ENCODE assay signal across 8 mouse cellular contexts in genomic region chr16:96150995-96151394, GRCm38 (mm10). TPM values are rescaled to one million over a fixed set of nuclear protein-coding genes. Genes with fewer than 3 reads are reported as not detected.
DNase-seq lines count a peak whose midpoint lies in the region.

No protein-coding gene starts in this region.

- intact Hi-C loops in heart, postnatal 14 days (cut with DNase I): loop anchor here (10.0 kb wide), 1 partner anchor 194 kb away; no protein-coding TSS in a partner anchor

- peak; percentile 37 to 50 for DNase-seq in heart, adult 18-20 months
- DNase-seq in heart, adult 8-10 months (ENCODE audit: low spot score): no peak
- DNase-seq in MN1 (ENCODE audit: low spot score): peak; percentile 75
- peak; percentile 93 to 94 for DNase-seq in adrenal gland, postnatal 36 days
- DNase-seq in heart, postnatal 14 days: peak; percentile 44 to 49
- no peak for DNase-seq in T-cell, adult 2 months (ENCODE audit: low spot score)
- DNase-seq in embryo, embryonic 9.5 days (ENCODE audit: extremely low spot score): no peak
- no peak for DNase-seq in thymus, postnatal 10 days (ENCODE audit: low spot score in 2 of 2)

RNA-seq across cellular contexts. Expression of gene Wrb, which starts 5.8 kb away (rescaled TPM):
- total RNA-seq in heart, adult 18-20 months (2021): 10 to 100 TPM; 14.3 to 19.5 TPM
- 10 to 100 TPM; 13.6 to 17.6 (median 15.9) TPM for total RNA-seq in heart, adult 8-10 months (2022)
- 10 to 100 TPM; 29.2 to 39.2 TPM for total RNA-seq in adrenal gland, postnatal 36 days (2021)
- total RNA-seq in heart, postnatal 14 days (2021): 10 to 100 TPM; 12.6 to 14.4 TPM

RNA-seq across cellular contexts. Expression of gene Hmgn1, which starts 23.5 kb away (rescaled TPM):
- total RNA-seq in heart, adult 18-20 months (2021): 10 to 100 TPM; 46.5 to 57.6 TPM
- 10 to 100 TPM; 40.6 to 57.8 (median 43.0) TPM for total RNA-seq in heart, adult 8-10 months (2022)
- total RNA-seq in adrenal gland, postnatal 36 days (2021): 100 to 1,000 TPM; 231 to 239 TPM
- 10 to 100 TPM; 51.1 to 53.5 TPM for total RNA-seq in heart, postnatal 14 days (2021)

RNA-seq across cellular contexts. Expression of gene Lca5l, which starts 41.1 kb away (rescaled TPM):
- under 1 TPM; 0.45 to 0.59 TPM for total RNA-seq in heart, adult 18-20 months (2021)
- under 1 TPM; 0.19 to 0.60 (median 0.29) TPM for total RNA-seq in heart, adult 8-10 months (2022)
- total RNA-seq in adrenal gland, postnatal 36 days (2021): 1 to 10 TPM; 1.3 to 1.5 TPM
- under 1 TPM; 0.71 to 0.91 TPM for total RNA-seq in heart, postnatal 14 days (2021)

RNA-seq across cellular contexts. Expression of gene Sh3bgr, which starts 49.3 kb away (rescaled TPM):
- total RNA-seq in heart, adult 18-20 months (2021): 100 to 1,000 TPM; 287 to 304 TPM
- total RNA-seq in heart, adult 8-10 months (2022): 100 to 1,000 TPM; 279 to 382 (median 369) TPM
- total RNA-seq in adrenal gland, postnatal 36 days (2021): 10 to 100 TPM; 32.6 to 34.1 TPM
- total RNA-seq in heart, postnatal 14 days (2021): 100 to 1,000 TPM; 569 to 662 TPM

Comparison
In these comparisons a context has a peak if more than half of its experiments do, and no peak if none do; other contexts are left out.
1. DNase-seq: peak in heart, adult 18-20 months (2 of 2), MN1 (single experiment), adrenal gland, postnatal 36 days (2 of 2) and heart, postnatal 14 days (2 of 2); none in heart, adult 8-10 months (single experiment), T-cell, adult 2 months (single experiment), embryo, embryonic 9.5 days (single experiment) and thymus, postnatal 10 days (0 of 2).